Mouse (Mus musculus) large intestine, adult 2 months (tissue): ENCODE data around the gene Sprr2e. TPM values are rescaled to one million over a fixed set of nuclear protein-coding genes. Genes with fewer than 3 reads are reported as not detected.

Experiments used
- DNase-seq: peaks from one replicate; pipeline ENCODE4 v3.0.0-alpha.2; 2012; ENCODE audit warnings: low read depth, low spot score
- WGBS: fragments of 180-500 bp; shearing (Covaris S2); methylation state at CpG from one replicate; pipeline ENCODE4 v1.1.7; 2018; 5-methylcytosine and 5-hydroxymethylcytosine counted together
- polyA plus RNA-seq: library from polyadenylated mRNA; depleted of rRNA; stranded (reverse); fragments of >200 nt; gene quantifications from 2 replicates; pipeline ENCODE4 v1.2.3, GENCODE M21; 2012; rRNA removed

Gene Sprr2e
- polyA plus RNA-seq, result not detected in 2 replicates

- no peak for DNase-seq
- 77% methylated on average over 2 of the region's 2 CpGs for WGBS
Measured at GRCm38 (mm10) chr3:92351843-92352242, at the start of gene Sprr2e. TSS of gene Sprr2e (plus strand) at chr3:92352143.

- DNase-seq, result no peak
- WGBS, result 89% methylated on average over 1 of the region's 1 CpGs
Measured at GRCm38 (mm10) chr3:92307406-92307805, 44.5 kb upstream of the Sprr2e start.

- 69% methylated on average over 2 of the region's 2 CpGs for WGBS
Measured at GRCm38 (mm10) chr3:92316320-92316719, 35.6 kb upstream of the Sprr2e start, which contains the start of gene Sprr2b. TSS of gene Sprr2b (plus strand) at chr3:92316620.

GRCm38 (mm10) chr3:92317384-92317783 is 34.6 kb upstream of the Sprr2e start:
- WGBS, result 77% methylated on average over 2 of the region's 2 CpGs
- no peak for DNase-seq

More at GRCm38 (mm10) chr3:92316320-92316719, 35.6 kb upstream of the Sprr2e start, which contains the start of gene Sprr2b:
- DNase-seq, result no peak

- WGBS, result 33% methylated on average over 1 of the region's 1 CpGs
- DNase-seq, result no peak
Measured at GRCm38 (mm10) chr3:92336278-92336677, 15.7 kb upstream of the Sprr2e start.

GRCm38 (mm10) chr3:92338840-92339239 is 13.1 kb upstream of the Sprr2e start, which contains the start of gene Sprr2d:
TSS of gene Sprr2d (plus strand) at chr3:92339140.
- 92% methylated on average over 5 of the region's 5 CpGs for WGBS
- no peak for DNase-seq

- DNase-seq, result no peak
Measured at GRCm38 (mm10) chr3:92361619-92362018, 9.7 kb downstream of the Sprr2e start.

- WGBS, result 59% methylated on average over 3 of the region's 3 CpGs
- DNase-seq, result no peak
Measured at GRCm38 (mm10) chr3:92364887-92365286, 12.9 kb downstream of the Sprr2e start, which contains the start of gene Sprr2f. TSS of gene Sprr2f (plus strand) at chr3:92365187.

GRCm38 (mm10) chr3:92373613-92374012 is 21.7 kb downstream of the Sprr2e start:
- no peak for DNase-seq
- WGBS, result 79% methylated on average over 2 of the region's 2 CpGs

GRCm38 (mm10) chr3:92385385-92385784 is 33.4 kb downstream of the Sprr2e start, which contains the start of gene Sprr2h:
TSS of gene Sprr2h (plus strand) at chr3:92385685.
- WGBS, result 66% methylated on average over 1 of the region's 1 CpGs
- no peak for DNase-seq

GRCm38 (mm10) chr3:92394301-92394700 is 42.4 kb downstream of the Sprr2e start:
- WGBS, result 24% methylated on average over 1 of the region's 1 CpGs
- DNase-seq, result no peak

Other genes with a start within 250 kb of the Sprr2e start
- gene Prr9, start 228.2 kb upstream of the Sprr2e start, polyA plus RNA-seq, result not detected in 2 replicates
- not detected in 2 replicates for gene Lelp1, start 209.4 kb upstream of the Sprr2e start, polyA plus RNA-seq
- 53.2 and 93.1 TPM in 2 replicates for gene Sprr2a1, start 136.3 kb upstream of the Sprr2e start, polyA plus RNA-seq
- 24,207 and 25,946 TPM in 2 replicates for gene Sprr2a2, start 136.2 kb upstream of the Sprr2e start, polyA plus RNA-seq
- gene Sprr2a3, start 66.7 kb upstream of the Sprr2e start, polyA plus RNA-seq, result 210 and 226 TPM in 2 replicates
- not detected in 2 replicates for gene Sprr2b, start 35.5 kb upstream of the Sprr2e start, polyA plus RNA-seq
- gene Sprr2d, start 13.0 kb upstream of the Sprr2e start, polyA plus RNA-seq, result not detected in 2 replicates
- gene Sprr2f, start 13.0 kb downstream of the Sprr2e start, polyA plus RNA-seq, result not detected in 2 replicates
- 0.16 TPM in 1 of 2 replicates, not detected in the other for gene Sprr2h, start 33.5 kb downstream of the Sprr2e start, polyA plus RNA-seq
- not detected in 2 replicates for gene Sprr2i, start 55.8 kb downstream of the Sprr2e start, polyA plus RNA-seq
- gene Sprr2j-ps, start 65.9 kb downstream of the Sprr2e start, polyA plus RNA-seq, result not detected in 2 replicates
- 7.5 and 8.2 TPM in 2 replicates for gene Gm9774, start 77.3 kb downstream of the Sprr2e start, polyA plus RNA-seq
- not detected in 2 replicates for gene Sprr2k, start 80.4 kb downstream of the Sprr2e start, polyA plus RNA-seq
- not detected in 2 replicates for gene Sprr1b, start 86.6 kb downstream of the Sprr2e start, polyA plus RNA-seq
- 0.37 TPM in 1 of 2 replicates, not detected in the other for gene Sprr3, start 106.6 kb downstream of the Sprr2e start, polyA plus RNA-seq
- gene Sprr1a, start 133.8 kb downstream of the Sprr2e start, polyA plus RNA-seq, result 8.5 and 16.7 TPM in 2 replicates
- gene Sprr4, start 148.3 kb downstream of the Sprr2e start, polyA plus RNA-seq, result not detected in 2 replicates
- not detected in 2 replicates for gene 2310046K23Rik, start 182.4 kb downstream of the Sprr2e start, polyA plus RNA-seq
- gene Ivl, start 221.6 kb downstream of the Sprr2e start, polyA plus RNA-seq, result not detected in 2 replicates
- gene Smcp, start 236.9 kb downstream of the Sprr2e start, polyA plus RNA-seq, result 0.69 TPM in 1 of 2 replicates, not detected in the other